Mouse (Mus musculus): Measurements from ENCODE around the gene Ugt1a1. TPM values are rescaled to one million over a fixed set of nuclear protein-coding genes. Genes with fewer than 3 reads are reported as not detected.

Gene Ugt1a1
- polyA plus RNA-seq, 1 experiment = 31.7 TPM

DNA sequence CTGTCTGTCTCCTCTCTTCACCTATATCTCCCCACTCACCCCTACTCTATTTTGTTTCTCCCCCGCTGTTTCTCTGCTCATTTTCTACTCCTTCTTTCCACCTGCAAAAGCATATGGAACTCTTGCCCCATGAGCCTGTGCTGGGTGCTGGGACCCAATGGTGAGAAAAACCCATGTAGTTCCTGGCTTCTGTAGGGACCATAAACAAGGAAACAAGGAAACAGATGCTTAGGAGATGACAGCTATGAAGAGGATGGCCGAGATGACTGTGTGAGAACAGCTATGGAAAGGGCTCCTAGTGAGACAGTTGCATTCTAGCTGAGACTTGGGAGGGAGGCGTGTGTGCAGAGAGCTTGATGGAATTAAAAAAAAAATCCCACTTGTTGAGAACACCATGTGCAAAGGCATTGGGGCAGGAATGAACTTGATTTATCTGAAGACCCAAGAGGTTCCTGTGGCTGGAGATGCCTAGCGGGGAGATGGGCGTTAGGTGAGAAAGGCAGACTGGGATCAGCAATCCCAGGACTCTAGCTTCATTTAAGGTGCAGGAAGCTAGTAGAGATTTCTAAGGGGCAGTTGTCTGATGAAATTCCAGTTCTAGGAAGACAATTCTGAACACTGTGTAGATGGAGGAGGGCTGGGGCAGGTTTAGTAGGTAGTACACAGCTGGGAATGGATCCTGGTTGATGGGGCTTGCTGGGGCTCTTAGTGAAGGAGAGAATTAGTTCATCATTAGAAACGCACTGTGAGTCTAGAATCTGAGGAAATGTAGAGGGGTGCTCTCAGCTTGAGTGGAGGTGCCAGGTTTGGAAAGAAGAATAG lies 19.4 kb downstream of the Ugt1a1 start:
- 75% methylated on average over 6 of the region's 6 CpGs for WGBS
- DNase-seq = no peak
- Histone ChIP-seq H3K27ac (ENCODE audit: insufficient read depth, low read depth, low read length) (no peak overlapping the region), H3K27me3 (replicated peaks; ENCODE audit: control insufficient read depth, insufficient read depth, low read length) (no peaks in the 10 kb centered on the region), H3K36me3 (ENCODE audit: control insufficient read depth, insufficient read depth, low read length) (no peaks in the 10 kb centered on the region), H3K4me1 (ENCODE audit: control insufficient read depth, insufficient read depth, low read length) (no peaks in the 10 kb centered on the region), H3K4me3 (ENCODE audit: insufficient read depth, low read depth, low read length) (no peak overlapping the region)
- TF ChIP-seq POLR2A (IDR thresholded peaks at IDR 0.05; ENCODE audit: low read depth, low read length) (no peak), CTCF (conservative IDR thresholded peaks at IDR 0.05; ENCODE audit: insufficient read depth, insufficient read length, low read depth, low read length) (no peak)

DNA sequence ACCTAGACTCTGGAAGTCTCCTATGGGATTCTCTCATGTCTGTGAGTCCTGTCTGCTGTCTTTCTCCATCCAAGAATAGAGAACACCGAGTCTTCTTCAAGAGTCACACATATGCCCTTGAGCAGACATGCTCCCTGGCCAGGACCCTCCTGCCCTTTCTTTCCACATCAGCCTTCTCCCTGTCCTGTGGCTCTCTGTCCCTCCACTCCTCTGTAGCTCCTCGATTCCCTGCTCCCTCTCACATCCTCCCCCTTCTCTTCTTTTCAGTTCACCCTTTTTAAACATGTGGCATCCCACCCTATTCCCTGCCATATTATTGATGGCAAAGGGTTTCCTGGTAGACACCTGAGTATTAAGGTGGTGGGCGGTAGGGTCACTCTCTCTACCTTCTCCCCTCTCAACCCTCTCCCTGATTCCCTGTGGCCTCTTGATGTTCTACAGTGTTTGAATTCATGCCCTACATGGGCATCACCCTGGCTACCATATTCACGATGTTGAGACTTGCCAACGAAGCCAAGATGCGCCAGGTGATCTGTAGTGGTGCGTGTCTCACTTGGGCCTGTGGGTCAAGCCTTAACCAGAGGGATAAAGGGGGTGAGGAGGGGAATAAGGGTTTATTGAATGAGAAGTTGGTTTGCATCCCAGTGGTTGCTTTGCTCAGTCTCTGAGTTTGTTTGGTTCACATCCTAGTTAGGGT lies 20.2 kb downstream of the Ugt1a1 start:
- TF ChIP-seq CTCF (conservative IDR thresholded peaks at IDR 0.05; ENCODE audit: insufficient read depth, insufficient read length, low read depth, low read length) = no peak
- TF ChIP-seq POLR2A (IDR thresholded peaks at IDR 0.05; ENCODE audit: low read depth, low read length) = no peak
- Histone ChIP-seq H3K4me3 (ENCODE audit: insufficient read depth, low read depth, low read length) (no peak overlapping the region), H3K27me3 (replicated peaks; ENCODE audit: control insufficient read depth, insufficient read depth, low read length) (no peaks in the 10 kb centered on the region), H3K27ac (ENCODE audit: insufficient read depth, low read depth, low read length) (no peak overlapping the region), H3K4me1 (ENCODE audit: control insufficient read depth, insufficient read depth, low read length) (no peaks in the 10 kb centered on the region), H3K36me3 (ENCODE audit: control insufficient read depth, insufficient read depth, low read length) (no peaks in the 10 kb centered on the region)
- 68% methylated on average over 7 of the region's 7 CpGs for WGBS
- no peak for DNase-seq

DNA sequence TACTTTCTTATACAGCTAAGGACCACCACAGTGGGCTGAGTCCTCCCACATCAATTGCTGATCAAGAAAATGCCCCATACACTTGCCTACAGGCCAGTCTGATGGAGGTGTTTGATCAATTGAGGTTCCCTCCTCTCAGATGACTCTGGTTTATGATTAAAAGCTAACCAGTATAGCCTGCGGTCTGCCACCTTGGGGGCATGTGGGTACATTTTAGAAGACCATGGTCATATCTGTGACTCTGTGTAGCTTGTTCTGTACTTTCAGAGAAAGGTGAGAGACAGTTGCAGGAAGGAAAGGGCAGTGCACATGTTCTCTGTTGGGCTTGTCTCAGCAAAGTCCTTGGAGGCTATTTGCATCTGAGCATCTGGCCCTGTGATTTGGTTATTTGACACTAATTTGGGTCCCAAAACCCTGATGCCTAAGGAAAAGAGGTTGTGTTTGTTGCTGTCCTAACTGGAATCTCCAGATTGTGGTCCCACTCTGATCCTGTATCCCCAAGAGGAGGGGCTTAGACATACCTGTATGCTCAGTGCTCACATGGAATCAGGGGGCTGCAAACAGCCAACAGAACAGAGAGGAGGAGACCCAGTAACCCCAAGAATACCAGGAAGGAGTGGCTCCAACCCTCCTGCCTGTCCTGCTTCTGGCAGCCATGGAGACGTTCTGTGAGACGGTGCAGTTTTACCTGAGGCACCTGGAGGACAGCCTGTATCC lies 21.1 kb downstream of the Ugt1a1 start:
- DNase-seq = no peak
- no peaks in the 10 kb centered on the region for H3K36me3 ChIP-seq (ENCODE audit: control insufficient read depth, insufficient read depth, low read length)
- WGBS = 53% methylated on average over 3 of the region's 3 CpGs

DNA sequence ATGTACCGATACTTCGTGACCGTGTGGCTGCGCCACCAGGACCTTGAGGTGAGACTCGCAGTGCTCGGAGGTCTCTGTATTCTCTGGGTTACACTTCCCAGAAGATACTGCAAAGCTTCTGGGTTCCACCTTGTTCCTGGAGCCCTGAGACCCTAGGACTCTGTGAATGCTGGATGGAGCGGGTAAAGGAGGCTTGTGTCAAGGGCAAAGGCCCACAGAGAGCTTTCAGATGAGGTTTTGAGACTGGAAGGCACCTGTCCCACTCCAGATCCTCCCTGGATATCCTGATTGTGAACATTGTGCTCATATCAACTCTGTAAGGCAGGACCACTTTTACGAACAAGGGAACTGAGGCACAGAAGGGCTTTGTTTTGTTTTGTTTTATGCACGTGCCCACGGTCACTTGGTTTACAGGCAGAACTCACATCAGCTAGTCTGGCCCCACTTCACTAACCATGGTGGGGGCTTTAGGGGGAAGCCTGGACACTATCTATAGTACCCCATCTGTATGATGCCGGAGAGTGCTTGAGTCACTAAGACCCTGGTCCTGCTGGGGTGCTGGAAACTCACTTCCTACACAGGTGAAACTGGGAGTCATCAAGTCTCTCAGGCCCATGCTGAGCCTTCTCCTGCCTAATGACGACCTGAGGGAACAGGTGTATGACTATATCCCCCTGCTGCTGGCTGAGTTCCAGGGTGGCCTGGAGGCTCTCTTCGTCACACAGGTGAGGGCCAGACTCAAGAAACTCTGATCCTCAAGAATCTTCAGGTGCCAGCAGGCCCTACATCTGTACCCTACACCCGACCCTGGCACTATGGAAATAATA lies 21.9 kb downstream of the Ugt1a1 start:
- no peaks in the 10 kb centered on the region for H3K4me1 ChIP-seq (ENCODE audit: control insufficient read depth, insufficient read depth, low read length)
- 68% methylated on average over 14 of the region's 14 CpGs for WGBS
- TF ChIP-seq CTCF (conservative IDR thresholded peaks at IDR 0.05; ENCODE audit: insufficient read depth, insufficient read length, low read depth, low read length) = no peak
- TF ChIP-seq POLR2A (IDR thresholded peaks at IDR 0.05; ENCODE audit: low read depth, low read length) = no peak
- H3K27ac ChIP-seq (ENCODE audit: insufficient read depth, low read depth, low read length) = no peak overlapping the region
- no peak for DNase-seq
- H3K27me3 ChIP-seq (replicated peaks; ENCODE audit: control insufficient read depth, insufficient read depth, low read length) = no peaks in the 10 kb centered on the region
- no peaks in the 10 kb centered on the region for H3K36me3 ChIP-seq (ENCODE audit: control insufficient read depth, insufficient read depth, low read length)
- no peak overlapping the region for H3K4me3 ChIP-seq (ENCODE audit: insufficient read depth, low read depth, low read length)

More for the DNA sequence above, 21.1 kb downstream of the Ugt1a1 start:
- H3K4me3 ChIP-seq (ENCODE audit: insufficient read depth, low read depth, low read length) = no peak overlapping the region
- no peaks in the 10 kb centered on the region for H3K27me3 ChIP-seq (replicated peaks; ENCODE audit: control insufficient read depth, insufficient read depth, low read length)
- TF ChIP-seq CTCF (conservative IDR thresholded peaks at IDR 0.05; ENCODE audit: insufficient read depth, insufficient read length, low read depth, low read length) (no peak), POLR2A (IDR thresholded peaks at IDR 0.05; ENCODE audit: low read depth, low read length) (no peak)
- no peak overlapping the region for H3K27ac ChIP-seq (ENCODE audit: insufficient read depth, low read depth, low read length)
- no peaks in the 10 kb centered on the region for H3K4me1 ChIP-seq (ENCODE audit: control insufficient read depth, insufficient read depth, low read length)

DNA sequence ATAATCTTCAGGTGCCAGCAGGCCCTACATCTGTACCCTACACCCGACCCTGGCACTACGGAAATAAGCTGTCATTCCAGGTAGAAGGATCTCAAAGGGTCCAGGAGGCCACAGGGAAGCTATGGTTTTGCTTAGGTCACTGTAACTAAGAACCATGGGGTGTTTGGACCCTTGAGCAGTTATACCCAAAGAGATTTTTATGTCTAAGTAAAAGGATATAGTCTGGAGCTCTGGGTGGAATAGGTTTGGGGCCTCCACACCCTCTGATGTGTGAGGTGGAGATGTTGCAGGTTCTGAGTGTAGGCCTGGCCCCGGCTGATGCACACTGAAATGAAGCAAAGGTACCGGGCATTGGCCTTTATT lies 22.5 kb downstream of the Ugt1a1 start:
- Histone ChIP-seq H3K27me3 (replicated peaks; ENCODE audit: control insufficient read depth, insufficient read depth, low read length) (no peaks in the 10 kb centered on the region), H3K36me3 (ENCODE audit: control insufficient read depth, insufficient read depth, low read length) (no peaks in the 10 kb centered on the region), H3K4me1 (ENCODE audit: control insufficient read depth, insufficient read depth, low read length) (no peaks in the 10 kb centered on the region), H3K27ac (ENCODE audit: insufficient read depth, low read depth, low read length) (no peak overlapping the region), H3K4me3 (ENCODE audit: insufficient read depth, low read depth, low read length) (no peak overlapping the region)
- DNase-seq = no peak
- no peak for TF ChIP-seq POLR2A (IDR thresholded peaks at IDR 0.05; ENCODE audit: low read depth, low read length)
- WGBS = 62% methylated on average over 4 of the region's 4 CpGs

DNA sequence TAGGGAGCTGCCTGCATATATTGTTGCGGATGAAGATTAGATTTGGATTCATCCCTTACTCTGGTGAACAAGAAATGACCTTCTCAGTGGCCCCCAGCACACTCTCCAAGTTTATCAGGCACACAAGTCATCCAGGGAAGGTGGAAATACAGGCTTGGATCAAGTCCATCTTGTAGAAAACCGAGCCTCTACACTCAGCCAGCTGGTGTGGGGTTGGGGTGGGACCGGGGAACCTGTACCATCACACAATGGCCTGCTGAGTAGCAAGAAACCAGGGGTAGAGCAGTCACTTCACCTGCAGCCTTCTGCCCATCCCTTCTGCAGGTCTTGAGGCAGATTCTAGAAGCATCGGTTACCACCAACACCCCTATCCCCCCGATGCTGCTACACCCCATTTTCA lies 22.9 kb downstream of the Ugt1a1 start:
- H3K4me3 ChIP-seq (ENCODE audit: insufficient read depth, low read depth, low read length) = no peak overlapping the region
- no peaks in the 10 kb centered on the region for H3K4me1 ChIP-seq (ENCODE audit: control insufficient read depth, insufficient read depth, low read length)
- H3K27me3 ChIP-seq (replicated peaks; ENCODE audit: control insufficient read depth, insufficient read depth, low read length) = no peaks in the 10 kb centered on the region
- 43% methylated on average over 5 of the region's 5 CpGs for WGBS
- H3K36me3 ChIP-seq (ENCODE audit: control insufficient read depth, insufficient read depth, low read length) = no peaks in the 10 kb centered on the region
- TF ChIP-seq POLR2A (IDR thresholded peaks at IDR 0.05; ENCODE audit: low read depth, low read length) = no peak
- TF ChIP-seq CTCF (conservative IDR thresholded peaks at IDR 0.05; ENCODE audit: insufficient read depth, insufficient read length, low read depth, low read length) = no peak
- H3K27ac ChIP-seq (ENCODE audit: insufficient read depth, low read depth, low read length) = no peak overlapping the region
- DNase-seq = no peak
